In the genomic region with DNA sequence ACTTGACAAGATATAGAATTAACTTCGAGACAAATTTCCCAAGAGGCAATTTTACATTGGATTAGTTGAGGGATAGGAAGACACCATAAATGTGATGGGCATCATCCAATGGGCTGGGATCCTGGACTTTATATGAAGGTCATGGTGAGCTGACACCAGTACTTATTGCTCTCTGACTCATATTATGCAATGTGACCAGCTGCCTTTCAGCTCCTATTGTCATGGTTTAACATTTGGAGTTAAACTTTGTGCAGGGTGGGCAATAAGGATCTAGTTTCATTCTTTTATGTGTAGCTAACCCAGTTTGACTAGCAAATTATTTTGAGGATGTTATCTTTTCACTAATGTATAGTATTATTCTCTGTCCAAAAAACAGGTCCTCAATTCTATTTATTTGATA, we compare ENCODE assay signal across 24 mouse cellular contexts.
"Had no signal": no experiment of that assay in that cellular context is flagged by ENCODE, and none has a peak within 500 bp of the region (broad histone marks: within the 10 kb centered on the region; RNA-seq: fewer than 3 reads in every experiment).

No protein-coding gene starts in this region.

- DNase-seq: cerebellum, postnatal 10 days; cerebellum, postnatal 14 days; cerebellum, postnatal 25 days; cerebellum, postnatal 36 days; embryo, embryonic 11 days; forebrain, postnatal 0 days; gastrocnemius, adult 2 months; gastrocnemius, postnatal 10 days; gastrocnemius, postnatal 14 days; gastrocnemius, postnatal 25 days; gastrocnemius, postnatal 36 days; heart, adult 11 months; heart, adult 18-20 months; heart, adult 2 months had no signal

- H3K4me3 ChIP-seq: embryonic facial prominence, embryonic 10.5 days; embryonic facial prominence, embryonic 12.5 days; embryonic facial prominence, embryonic 13.5 days; embryonic facial prominence, embryonic 15.5 days; erythroblast, embryonic 14.5 days; forebrain, embryonic 10.5 days; forebrain, embryonic 12.5 days; forebrain, embryonic 13.5 days; forebrain, embryonic 15.5 days; gastrocnemius, adult 2 months; heart, adult 2 months; heart, embryonic 10.5 days had no signal

- H3K27me3 ChIP-seq: embryonic facial prominence, embryonic 12.5 days; embryonic facial prominence, embryonic 13.5 days; embryonic facial prominence, embryonic 15.5 days; forebrain, embryonic 12.5 days; forebrain, embryonic 13.5 days; forebrain, embryonic 15.5 days had no signal

- H3K4me2 ChIP-seq: embryonic facial prominence, embryonic 12.5 days; embryonic facial prominence, embryonic 13.5 days; embryonic facial prominence, embryonic 15.5 days; forebrain, embryonic 12.5 days; forebrain, embryonic 13.5 days; forebrain, embryonic 15.5 days had no signal

- H3K36me3 ChIP-seq: embryonic facial prominence, embryonic 10.5 days; embryonic facial prominence, embryonic 12.5 days; embryonic facial prominence, embryonic 13.5 days; embryonic facial prominence, embryonic 15.5 days; forebrain, embryonic 10.5 days; forebrain, embryonic 12.5 days; forebrain, embryonic 15.5 days; heart, embryonic 10.5 days had no signal
